Mouse (Mus musculus) central nervous system, embryonic 18 days (tissue): Measurements from ENCODE around the gene Igfbp7. TPM values are rescaled to one million over a fixed set of nuclear protein-coding genes. Genes with fewer than 3 reads are reported as not detected.

ENCODE experiments used
- polyA plus RNA-seq: library from polyadenylated mRNA; depleted of rRNA; stranded (reverse); fragments of >200 nt; gene quantifications from 2 replicates; pipeline ENCODE4 v1.2.3, GENCODE M21; 2012; rRNA removed

Gene Igfbp7
- 107 and 108 TPM in 2 replicates for polyA plus RNA-seq

DNA sequence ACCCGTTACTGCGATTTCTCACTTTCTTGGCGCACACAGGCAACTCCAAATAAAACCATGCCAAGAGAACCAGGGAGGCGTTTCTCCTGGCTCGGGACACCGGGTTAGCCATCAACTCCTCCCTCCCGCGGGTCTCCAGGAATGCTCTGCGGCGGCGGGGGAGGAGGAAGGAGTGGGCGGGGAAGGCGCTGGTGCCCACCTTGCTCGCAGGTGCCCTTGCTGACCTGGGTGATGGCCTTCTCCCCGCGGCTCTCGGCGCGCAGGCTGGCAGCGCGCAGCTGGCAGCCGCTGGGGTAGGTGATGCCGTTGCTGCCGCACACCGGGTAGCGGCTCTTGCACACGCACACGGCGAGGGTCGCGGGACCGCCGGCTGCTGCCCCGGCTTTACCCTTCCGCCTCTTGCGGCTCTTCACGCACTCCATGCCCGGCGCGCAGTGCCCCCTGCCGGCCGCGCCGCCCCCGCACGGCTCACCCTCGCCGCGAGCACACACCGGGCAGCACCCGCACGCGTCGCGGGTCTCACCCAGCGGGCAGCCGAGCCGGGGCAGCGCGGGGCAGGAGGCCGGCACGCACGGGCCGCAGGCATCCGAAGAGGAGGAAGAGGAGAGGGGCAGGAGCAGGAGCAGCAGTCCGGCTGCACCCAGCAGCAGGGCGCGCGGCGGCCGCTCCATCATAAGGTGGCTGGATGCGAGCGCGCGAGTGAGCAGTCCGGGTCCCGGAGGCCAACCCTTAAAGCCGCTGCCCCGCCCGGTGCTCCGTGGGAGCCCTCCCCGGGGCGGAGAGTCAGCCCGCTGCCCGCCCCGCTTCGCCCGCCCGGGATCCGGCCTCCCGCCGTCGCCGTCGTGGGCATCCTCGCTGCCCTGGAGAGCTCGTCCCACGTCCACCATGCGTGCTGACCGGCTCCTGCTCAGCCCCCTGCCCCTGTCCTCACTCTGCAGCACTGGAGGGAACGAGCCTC is at the start of gene Igfbp7:
Igfbp7 (minus strand) TSS at position 701 of the 958 bp plus-strand sequence.

DNA sequence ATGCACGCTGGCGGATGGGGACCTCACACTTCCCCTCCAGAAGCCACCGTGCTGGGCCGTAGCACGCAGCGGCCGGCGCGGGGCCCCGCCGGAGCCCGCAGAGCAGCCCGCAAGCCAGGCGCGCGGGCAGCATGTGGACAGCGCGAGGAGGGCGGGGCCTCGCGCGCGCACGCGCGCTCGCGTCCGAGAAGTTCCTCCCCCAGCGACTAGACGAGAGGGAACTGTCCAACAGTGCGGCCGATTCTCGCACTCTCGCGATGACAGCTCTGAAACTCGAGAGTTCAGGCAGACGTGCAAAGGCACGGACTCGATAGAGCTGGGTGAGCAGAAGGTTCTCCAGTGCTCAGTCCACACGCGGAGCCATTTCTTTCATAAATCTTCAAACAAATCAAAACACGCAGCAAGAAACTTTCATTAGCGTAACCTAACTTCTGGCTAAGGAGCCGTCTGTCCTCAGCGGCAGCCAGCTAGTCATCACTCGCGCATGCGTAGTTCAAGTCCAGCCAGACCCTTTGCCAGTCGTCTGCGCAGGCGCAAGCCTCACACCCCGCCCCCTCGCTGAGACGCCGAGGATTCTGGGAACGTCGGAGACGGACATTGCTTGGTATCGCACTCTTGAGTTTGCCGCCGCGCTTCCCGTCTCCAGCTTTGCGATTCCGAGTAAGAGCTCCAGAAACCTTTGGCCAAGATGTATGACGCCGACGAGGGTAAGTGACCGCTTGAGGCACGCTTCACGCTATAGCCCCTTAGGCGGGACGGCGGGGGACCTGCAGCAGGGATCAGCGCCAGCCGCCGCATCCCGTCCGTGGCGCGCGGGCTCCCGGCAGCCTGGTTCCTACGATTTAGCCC is 97.7 kb downstream of the Igfbp7 start, which contains the start of the genes Noa1 and Polr2b:
Noa1 (minus strand) TSS at position 161 of the 849 bp plus-strand sequence.
Polr2b (plus strand) TSS at position 224 of the 849 bp plus-strand sequence.

Other genes starting within 250 kb of the Igfbp7 start
- gene Spink2, start 196.6 kb downstream of the Igfbp7 start, polyA plus RNA-seq, result 0.28 and 0.95 TPM in 2 replicates
- gene Rest, start 142.6 kb downstream of the Igfbp7 start, polyA plus RNA-seq, result 5.0 and 6.0 TPM in 2 replicates
- gene Noa1, start 98.0 kb downstream of the Igfbp7 start, polyA plus RNA-seq, result 24.9 and 25.3 TPM in 2 replicates
- 52.8 and 56.0 TPM in 2 replicates for gene Polr2b, start 97.9 kb downstream of the Igfbp7 start, polyA plus RNA-seq